Mouse (Mus musculus) midbrain, embryonic 12.5 days (tissue): ENCODE measurements around the gene Pld5. TPM values are rescaled to one million over a fixed set of nuclear protein-coding genes. Genes with fewer than 3 reads are reported as not detected.

ENCODE experiments used
- ATAC-seq: fragments of 200-750 bp; cut with Nextera tagmentation; 2 replicates; pipeline ENCODE4 v1.8.0; 2017; ENCODE audit warnings: low read depth, moderate TSS enrichment, moderate library complexity; ENCODE audit not compliant: low FRiP score
- H3K27ac ChIP-seq: fragments of 300-500 bp; sonication (generic); replicated peaks from 2 replicates; pipeline ENCODE4 v1.5.1; 2016; ENCODE audit warnings: mild to moderate bottlenecking
- H3K27me3 ChIP-seq: fragments of 300-500 bp; sonication (generic); 2 replicates; pipeline ENCODE4 v1.6.1; 2016; ENCODE audit warnings: mild to moderate bottlenecking
- H3K36me3 ChIP-seq: fragments of 300-500 bp; sonication (generic); 2 replicates; pipeline ENCODE4 v1.6.1; 2016
- H3K4me1 ChIP-seq: fragments of 300-500 bp; sonication (generic); 2 replicates; pipeline ENCODE4 v1.6.1; 2016
- H3K4me2 ChIP-seq: fragments of 300-500 bp; sonication (generic); replicated peaks from 2 replicates; pipeline ENCODE4 v1.6.1; 2016; ENCODE audit warnings: mild to moderate bottlenecking, moderate library complexity
- H3K4me3 ChIP-seq: fragments of 300-500 bp; sonication (generic); 2 replicates; pipeline ENCODE4 v1.5.1; 2016; ENCODE audit warnings: mild to moderate bottlenecking
- H3K9ac ChIP-seq: fragments of 300-500 bp; sonication (generic); replicated peaks from 2 replicates; pipeline ENCODE4 v1.6.1; 2016; ENCODE audit warnings: mild to moderate bottlenecking, moderate library complexity
- H3K9me3 ChIP-seq: fragments of 300-500 bp; sonication (generic); 2 replicates; pipeline ENCODE4 v1.6.1; 2016; ENCODE audit warnings: mild to moderate bottlenecking
- WGBS: fragments of 180-500 bp; shearing (Covaris S2); methylation state at CpG from one replicate; pipeline ENCODE4 v1.1.7; 2016; 5-methylcytosine and 5-hydroxymethylcytosine counted together
- polyA plus RNA-seq: library from polyadenylated mRNA; unstranded; fragments of >200 nt; fragmentation: Nextera tagmentation; extraction: Ambion mirVana; gene quantifications from 2 replicates; pipeline ENCODE4 v1.2.1, GENCODE M21; 2016

The Pld5 gene
- polyA plus RNA-seq, 1 experiment from 2014 or later = 2.2 TPM

GRCm38 (mm10) chr1:176145306-176145705, 129.8 kb downstream of the Pld5 start:
- H3K27me3 ChIP-seq = no peaks in the 10 kb centered on the region
- H3K4me1 ChIP-seq = no peaks in the 10 kb centered on the region
- H3K9me3 ChIP-seq = peaks cover 9% of the 10 kb centered on the region; the same call in 1 of the 2 replicates
- no peak overlapping the region for H3K27ac ChIP-seq
- H3K9ac ChIP-seq = no peak overlapping the region
- no peak overlapping the region for H3K4me2 ChIP-seq
- H3K36me3 ChIP-seq = no peaks in the 10 kb centered on the region
- WGBS = 85% methylated on average over 6 of the region's 6 CpGs
- ATAC-seq = no peak
- no peak overlapping the region for H3K4me3 ChIP-seq

GRCm38 (mm10) chr1:176134379-176134778, 140.7 kb downstream of the Pld5 start:
- no peak overlapping the region for H3K4me2 ChIP-seq
- H3K27ac ChIP-seq = no peak overlapping the region
- ATAC-seq = no peak
- H3K27me3 ChIP-seq = no peaks in the 10 kb centered on the region
- no peaks in the 10 kb centered on the region; the same call in 1 of the 2 replicates for H3K9me3 ChIP-seq
- H3K4me1 ChIP-seq = 0 out of 2 replicates have a peak, but pooled peaks cover 2% of the 10 kb centered on the region
- no peaks in the 10 kb centered on the region for H3K36me3 ChIP-seq
- 92% methylated on average over 8 of the region's 8 CpGs for WGBS
- no peak overlapping the region for H3K9ac ChIP-seq
- H3K4me3 ChIP-seq = no peak overlapping the region

GRCm38 (mm10) chr1:176125771-176126170, 149.3 kb downstream of the Pld5 start:
- H3K4me2 ChIP-seq = no peak overlapping the region
- no peak overlapping the region for H3K27ac ChIP-seq
- no peaks in the 10 kb centered on the region for H3K4me1 ChIP-seq
- 83% methylated on average over 2 of the region's 2 CpGs for WGBS
- H3K36me3 ChIP-seq = no peaks in the 10 kb centered on the region
- H3K27me3 ChIP-seq = no peaks in the 10 kb centered on the region
- no peak for ATAC-seq
- no peak overlapping the region for H3K9ac ChIP-seq
- H3K4me3 ChIP-seq = no peak overlapping the region
- no peaks in the 10 kb centered on the region for H3K9me3 ChIP-seq

- Histone ChIP-seq H3K9ac (no peak overlapping the region), H3K27me3 (no peaks in the 10 kb centered on the region)
- WGBS = 86% methylated on average over 8 of the region's 8 CpGs
Observed at GRCm38 (mm10) chr1:176124441-176124840, 150.7 kb downstream of the Pld5 start.

GRCm38 (mm10) chr1:176123781-176124180, 151.3 kb downstream of the Pld5 start:
- Histone ChIP-seq H3K36me3 (no peaks in the 10 kb centered on the region), H3K4me3 (no peak overlapping the region), H3K9ac (no peak overlapping the region), H3K4me2 (no peak overlapping the region), H3K9me3 (no peaks in the 10 kb centered on the region), H3K4me1 (no peaks in the 10 kb centered on the region), H3K27me3 (no peaks in the 10 kb centered on the region), H3K27ac (no peak overlapping the region)
- 74% methylated on average over 2 of the region's 2 CpGs for WGBS
- no peak for ATAC-seq

More at GRCm38 (mm10) chr1:176124441-176124840, 150.7 kb downstream of the Pld5 start:
- H3K36me3 ChIP-seq = no peaks in the 10 kb centered on the region
- H3K4me3 ChIP-seq = no peak overlapping the region
- H3K27ac ChIP-seq = no peak overlapping the region
- H3K4me1 ChIP-seq = no peaks in the 10 kb centered on the region
- ATAC-seq = no peak
- H3K4me2 ChIP-seq = no peak overlapping the region
- H3K9me3 ChIP-seq = no peaks in the 10 kb centered on the region

GRCm38 (mm10) chr1:176115604-176116003, 159.5 kb downstream of the Pld5 start:
- Histone ChIP-seq H3K27me3 (no peaks in the 10 kb centered on the region), H3K4me3 (no peak overlapping the region), H3K4me1 (no peaks in the 10 kb centered on the region), H3K9ac (no peak overlapping the region), H3K9me3 (no peaks in the 10 kb centered on the region), H3K4me2 (no peak overlapping the region), H3K36me3 (no peaks in the 10 kb centered on the region), H3K27ac (no peak overlapping the region)
- WGBS = 80% methylated on average over 4 of the region's 4 CpGs
- no peak for ATAC-seq

GRCm38 (mm10) chr1:176098685-176099320, 176.3 kb downstream of the Pld5 start:
- WGBS = 29% methylated on average over 7 of the region's 7 CpGs
- no peaks in the 10 kb centered on the region for H3K36me3 ChIP-seq
- H3K27me3 ChIP-seq = no peaks in the 10 kb centered on the region
- no peaks in the 10 kb centered on the region for H3K9me3 ChIP-seq
- peaks cover 5% of the 10 kb centered on the region; the same call in 1 of the 2 replicates for H3K4me1 ChIP-seq
- peak; percentile 95 for ATAC-seq
- peak overlapping the region; percentile 54; the same call in 1 of the 2 replicates for H3K27ac ChIP-seq
- H3K9ac ChIP-seq = no peak overlapping the region
- H3K4me3 ChIP-seq = no peak overlapping the region
- H3K4me2 ChIP-seq = no peak overlapping the region

GRCm38 (mm10) chr1:176092119-176092518, 183.0 kb downstream of the Pld5 start:
- no peak overlapping the region for H3K9ac ChIP-seq
- no peaks in the 10 kb centered on the region for H3K9me3 ChIP-seq
- no peak overlapping the region for H3K4me2 ChIP-seq
- H3K27ac ChIP-seq = no peak overlapping the region
- no peak overlapping the region for H3K4me3 ChIP-seq
- 81% methylated on average over 2 of the region's 2 CpGs for WGBS
- no peaks in the 10 kb centered on the region for H3K4me1 ChIP-seq
- no peaks in the 10 kb centered on the region for H3K27me3 ChIP-seq
- no peaks in the 10 kb centered on the region for H3K36me3 ChIP-seq
- ATAC-seq = no peak

- no peak for ATAC-seq
- 94% methylated on average over 3 of the region's 3 CpGs for WGBS
Observed at GRCm38 (mm10) chr1:176089382-176089781, 185.7 kb downstream of the Pld5 start.

GRCm38 (mm10) chr1:176085952-176086648, 189.0 kb downstream of the Pld5 start:
- Histone ChIP-seq H3K9ac (no peak overlapping the region), H3K27me3 (no peaks in the 10 kb centered on the region), H3K36me3 (no peaks in the 10 kb centered on the region), H3K4me3 (no peak overlapping the region), H3K4me1 (0 out of 2 replicates have a peak, but pooled peaks cover 4% of the 10 kb centered on the region), H3K9me3 (no peaks in the 10 kb centered on the region), H3K27ac (no peak overlapping the region), H3K4me2 (no peak overlapping the region)
- WGBS = 80% methylated on average over 13 of the region's 13 CpGs
- peak; percentile 41; the same call in 1 of the 2 replicates for ATAC-seq

More at GRCm38 (mm10) chr1:176089382-176089781, 185.7 kb downstream of the Pld5 start:
- no peak overlapping the region for H3K4me3 ChIP-seq
- H3K27me3 ChIP-seq = no peaks in the 10 kb centered on the region
- no peak overlapping the region for H3K9ac ChIP-seq
- H3K36me3 ChIP-seq = no peaks in the 10 kb centered on the region
- H3K4me1 ChIP-seq = no peaks in the 10 kb centered on the region
- no peak overlapping the region for H3K27ac ChIP-seq
- H3K9me3 ChIP-seq = no peaks in the 10 kb centered on the region
- H3K4me2 ChIP-seq = no peak overlapping the region

GRCm38 (mm10) chr1:176082306-176082705, 192.8 kb downstream of the Pld5 start:
- Histone ChIP-seq H3K27ac (no peak overlapping the region), H3K36me3 (no peaks in the 10 kb centered on the region), H3K4me2 (no peak overlapping the region), H3K9me3 (no peaks in the 10 kb centered on the region), H3K27me3 (no peaks in the 10 kb centered on the region), H3K4me1 (0 out of 2 replicates have a peak, but pooled peaks cover 4% of the 10 kb centered on the region), H3K4me3 (no peak overlapping the region), H3K9ac (no peak overlapping the region)
- 75% methylated on average over 4 of the region's 4 CpGs for WGBS
- no peak for ATAC-seq

GRCm38 (mm10) chr1:176080969-176081368, 194.1 kb downstream of the Pld5 start:
- Histone ChIP-seq H3K4me1 (peaks cover 6% of the 10 kb centered on the region; the same call in 1 of the 2 replicates), H3K36me3 (no peaks in the 10 kb centered on the region), H3K4me2 (no peak overlapping the region), H3K27me3 (no peaks in the 10 kb centered on the region), H3K9ac (no peak overlapping the region), H3K27ac (no peak overlapping the region), H3K4me3 (no peak overlapping the region), H3K9me3 (no peaks in the 10 kb centered on the region)
- ATAC-seq = no peak
- 81% methylated on average over 2 of the region's 2 CpGs for WGBS
